Mouse (Mus musculus) brain, embryonic 14.5 days (tissue): ENCODE data around the gene Cby3. TPM values are rescaled to one million over a fixed set of nuclear protein-coding genes. Genes with fewer than 3 reads are reported as not detected.

Experiments
- DNase-seq: peaks from one replicate; pipeline ENCODE4 v3.0.0-alpha.2; 2011; ENCODE audit warnings: low read depth
- CTCF ChIP-seq: fragments of 200-500 bp; IDR thresholded peaks from 2 replicates; pipeline ENCODE4 v1.5.1; 2012; ENCODE audit warnings: inconsistent platforms, mild to moderate bottlenecking, moderate library complexity, borderline replicate concordance; ENCODE audit not compliant: insufficient read depth, insufficient read length; ENCODE audit errors: extremely low read depth
- POLR2A ChIP-seq: fragments of 200-500 bp; IDR thresholded peaks from 2 replicates; pipeline ENCODE4 v1.6.1; 2012; ENCODE audit warnings: mild to moderate bottlenecking, inconsistent platforms, borderline replicate concordance; ENCODE audit not compliant: poor library complexity, insufficient read depth, insufficient read length, severe bottlenecking; ENCODE audit errors: extremely low read depth
- polyA plus RNA-seq: library from polyadenylated mRNA; depleted of rRNA; stranded (reverse); fragments of >200 nt; gene quantifications from 2 replicates; pipeline ENCODE4 v1.2.3, GENCODE M21; 2012

The Cby3 gene
- polyA plus RNA-seq, 1 experiment = 0.52 TPM

- DNase-seq = peak; percentile 100
- TF ChIP-seq CTCF (no peak), POLR2A (peak; percentile 91; the same call in 1 of the 2 replicates)
Measured at GRCm38 (mm10) chr11:50376911-50377891, 22.9 kb downstream of the Cby3 start, which contains the start of gene Hnrnph1. Gene Hnrnph1 (plus strand): TSS chr11:50376990.

GRCm38 (mm10) chr11:50377892-50378684 is 23.8 kb downstream of the Cby3 start:
- TF ChIP-seq CTCF = peak; percentile 67
- TF ChIP-seq POLR2A = no peak; the same call in 1 of the 2 replicates
- DNase-seq = peak; percentile 84

GRCm38 (mm10) chr11:50379023-50379752 is 24.9 kb downstream of the Cby3 start:
- TF ChIP-seq POLR2A = no peak
- TF ChIP-seq CTCF = no peak
- no peak for DNase-seq

GRCm38 (mm10) chr11:50381311-50381710 is 27.0 kb downstream of the Cby3 start:
- no peak for DNase-seq
- TF ChIP-seq CTCF (no peak), POLR2A (no peak)

GRCm38 (mm10) chr11:50387167-50387679 is 33.0 kb downstream of the Cby3 start:
- TF ChIP-seq CTCF = no peak
- TF ChIP-seq POLR2A = no peak
- no peak for DNase-seq

GRCm38 (mm10) chr11:50387697-50388096 is 33.4 kb downstream of the Cby3 start:
- TF ChIP-seq POLR2A (no peak), CTCF (no peak)
- no peak for DNase-seq

GRCm38 (mm10) chr11:50388217-50388929 is 34.1 kb downstream of the Cby3 start:
- TF ChIP-seq POLR2A (no peak), CTCF (no peak)
- DNase-seq = no peak

GRCm38 (mm10) chr11:50389011-50389410 is 34.7 kb downstream of the Cby3 start:
- TF ChIP-seq CTCF (no peak), POLR2A (no peak)
- DNase-seq = no peak

GRCm38 (mm10) chr11:50389616-50390015 is 35.4 kb downstream of the Cby3 start:
- DNase-seq = no peak
- TF ChIP-seq POLR2A = no peak
- TF ChIP-seq CTCF = no peak

GRCm38 (mm10) chr11:50391272-50391960 is 37.2 kb downstream of the Cby3 start:
- TF ChIP-seq POLR2A (no peak), CTCF (no peak)
- DNase-seq = no peak

- TF ChIP-seq CTCF (no peak), POLR2A (no peak)
Measured at GRCm38 (mm10) chr11:50393306-50393705, 39.0 kb downstream of the Cby3 start.

More at GRCm38 (mm10) chr11:50393306-50393705, 39.0 kb downstream of the Cby3 start:
- DNase-seq = no peak
